Mouse (Mus musculus) kidney, adult 2 months (tissue): ENCODE results near the gene Tmem161a.

Experiments
- CTCF ChIP-seq: fragments of 200-500 bp; conservative IDR thresholded peaks from 2 replicates; pipeline ENCODE4 v1.5.1; 2011; ENCODE audit warnings: low read depth, mild to moderate bottlenecking, control low read depth, low read length, moderate library complexity, mixed read lengths; ENCODE audit not compliant: insufficient read depth, insufficient read length
- POLR2A ChIP-seq: fragments of 200-500 bp; IDR thresholded peaks from one replicate; pipeline ENCODE4 v1.6.1; 2011; ENCODE audit warnings: low read depth, low read length, control low read depth

DNA sequence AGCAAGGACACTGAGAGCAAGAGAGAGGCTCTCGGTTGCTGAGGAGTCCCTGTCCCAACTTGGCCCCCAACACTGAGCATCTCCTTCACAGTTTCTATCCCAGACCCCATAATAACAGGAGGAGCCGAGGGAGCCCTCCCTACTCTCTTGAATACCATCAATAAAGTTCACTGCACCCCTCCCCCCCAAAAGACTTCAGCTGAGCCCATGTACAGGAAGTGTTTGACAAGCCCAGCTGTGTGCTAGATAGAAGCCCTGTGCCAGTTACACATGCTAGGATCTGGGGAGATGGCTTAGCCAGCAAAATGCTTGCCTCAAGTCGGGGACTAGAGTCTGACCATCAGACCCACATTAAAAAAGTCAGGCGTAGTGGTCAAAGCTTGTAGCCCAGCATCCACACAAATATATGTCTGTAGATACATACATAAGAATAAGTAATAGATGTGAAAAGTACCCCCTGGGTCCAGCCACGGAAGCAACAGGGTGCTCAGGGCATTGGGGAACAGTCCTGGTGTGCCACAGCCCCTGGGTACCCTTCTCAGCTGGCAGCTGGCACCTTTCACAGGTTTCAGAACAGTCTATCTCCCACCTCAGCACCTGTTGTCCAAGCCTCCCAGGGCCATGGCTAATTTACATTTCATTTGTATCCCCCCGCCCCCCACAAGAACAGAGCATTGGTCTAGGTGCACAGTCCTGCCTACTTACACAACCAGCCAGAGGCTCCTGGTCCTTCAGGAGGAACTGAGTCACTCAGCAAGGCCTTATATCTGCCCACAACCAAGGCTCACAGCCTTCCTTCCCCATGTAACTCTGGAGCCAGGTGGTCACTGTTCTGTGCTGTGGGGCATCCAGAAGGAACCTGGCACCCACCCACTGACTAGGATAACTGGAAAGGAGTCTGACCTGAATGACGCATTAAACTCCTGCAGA lies 24.2 kb upstream of the Tmem161a start:
- TF ChIP-seq CTCF (no peak), POLR2A (no peak)
